Mouse (Mus musculus) thymus, postnatal 4 days (tissue): ENCODE results near the gene Gm8122.
"Not testable (repeated sequence)": the region's sequence is repeated elsewhere in the genome, so short reads cannot be mapped to it uniquely, and the experiment has no call there.

ENCODE experiments used
- DNase-seq: peaks from one replicate; pipeline ENCODE4 v3.0.0; 2021

The Gm8122 gene

DNA sequence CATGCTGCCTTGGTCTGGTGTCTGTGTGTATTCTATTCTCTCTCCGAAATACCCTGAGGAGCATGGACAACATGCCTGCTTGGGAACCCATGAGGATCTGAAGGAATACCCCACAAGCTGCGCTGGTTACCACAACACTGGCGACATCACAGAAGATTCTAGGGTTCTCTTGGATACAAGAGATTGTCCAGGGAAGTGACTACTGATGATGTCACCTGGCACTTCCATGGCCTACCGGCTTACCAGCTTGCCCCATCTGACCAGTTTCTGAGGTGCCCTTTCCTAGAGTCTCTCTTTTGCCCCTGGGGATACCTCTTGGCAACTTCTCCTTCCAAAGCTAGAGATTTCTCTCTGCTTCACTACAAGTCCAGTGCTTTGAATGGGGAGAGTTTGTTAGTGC, at the start of gene Gm8122:
Gene Gm8122, minus strand, starts transcription at position 101 of the 400 bp plus-strand sequence.
- DNase-seq, result not testable (repeated sequence)

DNA sequence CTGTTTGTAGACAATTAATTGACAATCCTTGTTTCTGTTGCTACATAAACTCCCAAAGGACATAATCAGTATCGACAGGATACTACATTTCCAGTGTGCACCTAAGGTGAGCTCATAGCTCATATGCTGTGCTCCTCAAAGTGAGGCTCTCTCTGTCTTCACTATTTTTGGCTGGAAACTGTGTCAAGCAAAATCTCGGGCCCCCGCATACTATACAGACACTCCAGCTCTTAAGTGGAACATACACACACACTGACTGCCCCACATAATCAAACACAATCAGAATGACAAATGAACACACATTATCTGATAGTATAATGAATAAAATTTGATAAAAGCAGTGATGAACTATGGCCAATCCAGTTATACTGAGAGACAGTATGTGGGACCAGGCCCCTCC, 43.6 kb upstream of the Gm8122 start:
- not testable (repeated sequence) for DNase-seq

DNA sequence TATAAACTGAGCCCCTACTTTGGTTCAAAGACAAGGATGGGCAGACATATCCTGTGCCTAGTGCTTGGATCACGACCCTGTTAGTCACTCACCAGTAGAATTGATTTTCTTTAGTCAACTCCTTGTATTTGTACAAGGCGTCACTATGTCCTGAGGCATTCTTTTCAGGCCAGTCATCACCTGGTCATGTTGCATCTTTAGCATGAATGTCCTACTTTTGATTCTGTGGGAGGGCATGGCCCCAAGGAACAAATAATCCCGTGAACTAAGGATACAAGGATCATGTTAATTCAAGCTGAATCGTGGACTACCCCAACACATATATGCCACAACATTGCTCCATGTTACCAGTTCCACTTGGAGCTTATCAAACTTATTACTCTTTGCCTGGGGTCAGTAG, 43.0 kb upstream of the Gm8122 start:
- DNase-seq, result not testable (repeated sequence)

DNA sequence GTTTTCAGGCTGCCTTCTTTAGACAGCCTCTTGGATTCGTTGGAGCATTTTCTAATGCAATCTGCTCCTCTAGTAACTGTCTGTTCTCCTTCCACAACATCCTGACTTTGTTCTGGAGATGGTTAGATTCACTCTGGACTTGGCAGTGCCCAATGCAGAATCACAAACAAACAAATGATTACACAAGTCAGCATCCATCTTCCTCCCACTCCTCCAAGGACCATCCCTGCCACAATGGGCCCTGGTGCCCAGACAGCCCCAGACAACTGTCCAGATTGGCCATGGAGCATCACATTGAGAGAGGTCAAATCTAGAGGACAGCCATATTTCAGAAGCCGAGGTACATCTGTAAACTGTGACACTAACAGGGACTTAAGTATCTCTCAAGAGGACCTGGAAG, 42.4 kb upstream of the Gm8122 start:
- DNase-seq, result not testable (repeated sequence)

GRCm38 (mm10) chr14:43275752-43276151, 40.6 kb upstream of the Gm8122 start:
- not testable (repeated sequence) for DNase-seq

DNA sequence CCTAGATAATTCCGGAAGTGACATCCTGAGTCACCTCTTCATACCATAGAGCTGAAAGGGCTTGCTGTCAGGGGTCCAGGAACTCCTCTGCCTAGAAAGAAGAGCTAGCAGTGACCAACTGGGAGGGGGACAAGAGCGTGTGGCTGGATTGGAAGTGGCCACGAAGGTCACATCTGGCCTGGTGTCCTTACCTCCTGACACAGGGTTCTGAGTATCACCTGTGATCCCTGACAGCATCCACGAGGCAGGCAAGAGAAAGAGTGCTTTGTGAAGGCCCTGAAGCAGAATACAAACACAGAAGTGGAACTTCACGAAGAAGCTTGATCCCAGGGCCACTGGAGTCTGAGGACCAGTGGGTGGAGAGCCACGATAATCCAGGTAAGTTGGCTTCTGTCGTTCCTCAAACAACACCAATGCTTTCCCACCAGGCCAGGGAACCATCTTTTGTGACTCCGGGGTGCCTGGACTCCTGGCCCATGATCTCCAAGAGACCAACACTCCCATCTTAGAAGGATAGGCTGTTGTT, 39.9 kb upstream of the Gm8122 start, which contains the start of gene Gm9732:
Gene Gm9732, plus strand, starts transcription at position 51 of the 526 bp plus-strand sequence.
- not testable (repeated sequence) for DNase-seq

- DNase-seq, result not testable (repeated sequence)
Measured at GRCm38 (mm10) chr14:43273161-43273560, 38.1 kb upstream of the Gm8122 start.

GRCm38 (mm10) chr14:43269211-43269610, 34.1 kb upstream of the Gm8122 start:
- not testable (repeated sequence) for DNase-seq

GRCm38 (mm10) chr14:43268521-43269084, 33.5 kb upstream of the Gm8122 start:
- not testable (repeated sequence) for DNase-seq

- not testable (repeated sequence) for DNase-seq
Measured at GRCm38 (mm10) chr14:43263421-43263820, 28.3 kb upstream of the Gm8122 start.

GRCm38 (mm10) chr14:43258349-43258748, 23.2 kb upstream of the Gm8122 start, which contains the start of gene Gm8126:
Gene Gm8126, plus strand, starts transcription at chr14:43258649.
- DNase-seq, result not testable (repeated sequence)

DNA sequence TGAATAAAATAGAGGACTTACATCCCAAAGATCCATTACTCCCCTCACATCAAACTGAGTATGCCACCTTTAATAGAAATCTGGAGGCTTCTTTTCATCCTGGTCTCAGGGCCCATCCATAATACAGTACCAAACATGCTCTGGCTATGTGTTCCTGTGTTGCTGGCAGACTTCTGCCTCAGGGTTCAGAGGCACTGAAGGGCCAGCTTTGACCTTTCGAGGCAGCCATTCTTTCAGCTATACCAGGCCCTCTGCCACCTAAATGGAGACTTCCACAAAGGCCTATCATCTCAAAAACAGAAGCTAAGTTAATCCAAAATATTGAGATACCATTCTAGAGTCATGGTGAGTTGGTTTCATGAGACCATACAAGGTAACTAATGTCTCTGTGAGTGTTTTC, 21.4 kb upstream of the Gm8122 start:
- DNase-seq, result not testable (repeated sequence)

GRCm38 (mm10) chr14:43250549-43251253, 15.6 kb upstream of the Gm8122 start:
- DNase-seq, result not testable (repeated sequence)

GRCm38 (mm10) chr14:43249611-43250170, 14.6 kb upstream of the Gm8122 start:
- not testable (repeated sequence) for DNase-seq

GRCm38 (mm10) chr14:43237769-43238168, 2.7 kb upstream of the Gm8122 start:
- DNase-seq, result not testable (repeated sequence)
